Mouse (Mus musculus) monocyte, adult 2 months (primary cell): Measurements from ENCODE around the gene Gm10226.
A peak's percentile ranks its signal among the peaks of the same experiment; 100 is the strongest.
"Not testable (repeated sequence)": the region's sequence is repeated elsewhere in the genome, so short reads cannot be mapped to it uniquely, and the experiment has no call there.

Source experiments
- DNase-seq, 2 experiments: peaks; one replicate each; pipeline ENCODE4 v3.0.0; 2022; ENCODE audit warnings: low spot score in 2 of 2, low read depth in 1 of 2

The Gm10226 gene

GRCm38 (mm10) chr17:21691560-21691959 is at the start of gene Gm10226:
Gene Gm10226 (plus strand): TSS chr17:21691860.
- DNase-seq: no peak

- DNase-seq: no peak
These were observed 42.9 kb upstream of the Gm10226 start for GRCm38 (mm10) chr17:21648791-21649190.

GRCm38 (mm10) chr17:21649936-21650335 is 41.7 kb upstream of the Gm10226 start:
- DNase-seq: peak in 1 of 2 experiments; percentile 6

- DNase-seq: peak; percentile 71 to 78
These were observed 41.2 kb upstream of the Gm10226 start, which contains the start of gene Zfp983 for GRCm38 (mm10) chr17:21650364-21650907. Gene Zfp983 (plus strand): TSS chr17:21650624.

- DNase-seq: not testable (repeated sequence)
These were observed 12.8 kb upstream of the Gm10226 start for GRCm38 (mm10) chr17:21678826-21679225.

GRCm38 (mm10) chr17:21679273-21680018 is 12.2 kb upstream of the Gm10226 start:
- DNase-seq: peak; percentile 84 to 87

GRCm38 (mm10) chr17:21680019-21680376 is 11.7 kb upstream of the Gm10226 start:
- DNase-seq: not testable (repeated sequence)

- DNase-seq: no peak
These were observed 1.7 kb downstream of the Gm10226 start for GRCm38 (mm10) chr17:21693342-21693741.

GRCm38 (mm10) chr17:21696073-21696472 is 4.4 kb downstream of the Gm10226 start:
- no peak for DNase-seq

GRCm38 (mm10) chr17:21702281-21703240 is 10.9 kb downstream of the Gm10226 start:
- DNase-seq: no peak

- no peak for DNase-seq
These were observed 11.8 kb downstream of the Gm10226 start for GRCm38 (mm10) chr17:21703414-21703813.

GRCm38 (mm10) chr17:21707343-21707996 is 15.8 kb downstream of the Gm10226 start, which contains the start of gene Zfp760:
Gene Zfp760 (plus strand): TSS chr17:21707741.
- DNase-seq: peak; percentile 34 to 38

GRCm38 (mm10) chr17:21708401-21708800 is 16.7 kb downstream of the Gm10226 start:
- no peak for DNase-seq

- not testable (repeated sequence) for DNase-seq
These were observed 38.8 kb downstream of the Gm10226 start, which contains the start of gene Zfp229 for GRCm38 (mm10) chr17:21730495-21730894. Gene Zfp229 (plus strand): TSS chr17:21730795.

GRCm38 (mm10) chr17:21733049-21733448 is 41.4 kb downstream of the Gm10226 start:
- no peak for DNase-seq

- DNase-seq: peak; percentile 0 to 21
These were observed 41.9 kb downstream of the Gm10226 start for GRCm38 (mm10) chr17:21733529-21734031.
